Mouse (Mus musculus) yolk sac, embryonic 10.5 days (tissue): ENCODE data around the gene Olfr773.
"Not testable (repeated sequence)": the region's sequence is repeated elsewhere in the genome, so short reads cannot be mapped to it uniquely, and the experiment has no call there.

ENCODE experiments used
- DNase-seq: peaks from one replicate; pipeline ENCODE4 v3.0.0-alpha.2; 2017; ENCODE audit warnings: low spot score

Gene Olfr773

DNA sequence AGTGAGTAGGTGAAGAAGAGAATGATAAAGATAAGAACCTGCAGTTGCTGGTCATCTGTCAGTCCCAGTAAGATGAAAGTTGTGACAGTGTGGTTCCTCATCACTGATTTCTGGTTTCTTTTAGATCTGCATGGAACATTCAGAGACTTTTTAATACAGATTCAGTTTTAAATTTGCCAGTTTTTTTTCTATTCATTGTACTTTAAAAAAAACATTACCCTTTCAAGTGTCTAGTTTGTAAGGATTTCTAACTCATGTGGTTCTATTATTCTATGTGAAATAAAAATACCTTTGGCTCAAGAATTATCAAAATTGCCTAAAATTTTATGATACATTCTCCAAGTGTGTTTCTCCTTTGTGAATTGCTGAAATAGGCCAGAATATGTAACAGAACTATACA is at the start of gene Olfr773:
Olfr773 (minus strand) TSS at position 101 of the 400 bp plus-strand sequence.
- not testable (repeated sequence) for DNase-seq

DNA sequence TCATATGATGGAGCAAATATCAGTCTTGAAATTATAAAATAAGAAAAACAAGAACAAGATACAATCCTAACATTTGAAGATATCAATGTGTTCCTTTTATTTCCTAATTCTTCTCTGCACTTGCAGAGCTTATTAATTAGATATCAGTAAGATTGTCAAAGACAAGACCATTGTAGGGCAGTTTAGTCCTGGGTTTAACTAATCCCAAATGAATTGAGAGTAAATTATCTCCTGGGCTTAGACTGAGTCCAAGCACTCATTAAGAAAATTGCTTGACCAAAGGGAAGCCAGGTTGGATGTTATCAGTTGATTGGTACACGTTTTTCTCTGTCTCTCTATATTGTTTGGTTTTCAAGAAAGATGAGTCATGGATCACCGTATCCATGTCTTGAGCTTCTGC is 48.7 kb upstream of the Olfr773 start, which contains the start of gene Olfr774:
Olfr774 (plus strand) TSS at position 301 of the 400 bp plus-strand sequence.
- DNase-seq = no peak

GRCm38 (mm10) chr10:129230737-129231136 is 43.5 kb upstream of the Olfr773 start:
- no peak for DNase-seq

DNA sequence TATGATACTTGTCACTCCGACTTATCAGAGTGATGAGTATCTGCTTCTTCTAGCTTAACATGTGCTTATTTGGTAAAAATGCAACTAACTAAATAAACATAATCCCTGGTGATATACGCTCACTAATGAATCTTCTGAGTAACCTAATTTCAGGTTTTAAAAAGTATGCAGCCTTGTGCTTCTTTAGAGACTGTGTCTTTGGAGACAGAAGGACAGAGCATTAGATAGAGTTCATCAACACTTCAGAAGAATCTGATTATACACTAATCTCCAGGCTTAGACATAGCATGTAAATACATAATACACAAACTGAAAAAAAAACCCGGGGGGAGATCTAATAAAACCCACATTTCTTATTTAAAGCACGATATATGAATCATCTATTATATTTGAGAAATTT is 9.4 kb downstream of the Olfr773 start, which contains the start of gene Olfr772:
Olfr772 (minus strand) TSS at position 101 of the 400 bp plus-strand sequence.
- DNase-seq = not testable (repeated sequence)

- no peak for DNase-seq
These were observed 22.6 kb downstream of the Olfr773 start, which contains the start of gene Olfr771 for GRCm38 (mm10) chr10:129164651-129165050. Gene Olfr771, minus strand, starts transcription at chr10:129164751.

GRCm38 (mm10) chr10:129138898-129139297 is 48.3 kb downstream of the Olfr773 start, which contains the start of gene Olfr770:
Gene Olfr770, minus strand, starts transcription at chr10:129138998.
- DNase-seq = no peak
